Comparison of ENCODE assay signal across 8 mouse cellular contexts in genomic region chr9:35282006-35282850, GRCm38 (mm10). TPM values are rescaled to one million over a fixed set of nuclear protein-coding genes. Genes with fewer than 3 reads are reported as not detected.
DNase-seq lines count a peak whose midpoint lies in the region; ATAC-seq lines count a peak whose summit lies in the region.

No protein-coding gene starts in this region.

- intact Hi-C loops in gastrocnemius, postnatal 36 days (cut with DNase I): no loop called here

- DNase-seq in gastrocnemius, adult 18-20 months (ENCODE audit: low spot score): peak; percentile 61
- DNase-seq in gastrocnemius, postnatal 36 days: no peak
- DNase-seq in MEL-GATA-1-ER (ENCODE audit: extremely low read depth, low read depth): peak; percentile 54
- peak; percentile 65 for DNase-seq in cerebellum, adult 9-11 months
- peak; percentile 36 to 60 for DNase-seq in frontal cortex, postnatal 25 days (ENCODE audit: low spot score in 2 of 2)
- peak; percentile 57 for DNase-seq in kidney, adult 18-20 months
- DNase-seq in lung, adult 18-20 months: peak; percentile 27 to 48

- ATAC-seq in neutrophil, adult 5-6 weeks (ENCODE audit: extremely low read depth, insufficient number of reproducible peaks, low FRiP score, poor library complexity, severe bottlenecking): peak; percentile 76; the same call in 1 of the 2 replicates

RNA-seq across cellular contexts. Expression of gene Rpusd4, which starts 14.6 kb away (rescaled TPM):
- 1 to 10 TPM; 7.0 TPM for total RNA-seq in gastrocnemius, adult 18-20 months (2021)
- total RNA-seq in gastrocnemius, postnatal 36 days (2021): 1 to 10 TPM; 6.7 to 7.4 TPM
- total RNA-seq in neutrophil, adult 5-6 weeks (2017): 17.8 and 21.1 TPM in 2 replicates

RNA-seq across cellular contexts. Expression of gene Fam118b, which starts 14.6 kb away (rescaled TPM):
- 10 to 100 TPM; 22.6 to 28.3 TPM for total RNA-seq in gastrocnemius, adult 18-20 months (2021)
- 10 to 100 TPM; 21.6 to 23.6 TPM for total RNA-seq in gastrocnemius, postnatal 36 days (2021)
- total RNA-seq in neutrophil, adult 5-6 weeks (2017): 18.7 and 20.9 TPM in 2 replicates

Comparison
In these comparisons a context has a peak if more than half of its experiments do, and no peak if none do; other contexts are left out.
1. DNase-seq: peak in gastrocnemius, adult 18-20 months (single experiment), MEL-GATA-1-ER (single experiment), cerebellum, adult 9-11 months (single experiment), frontal cortex, postnatal 25 days (2 of 2), kidney, adult 18-20 months (single experiment) and lung, adult 18-20 months (2 of 2); none in gastrocnemius, postnatal 36 days (0 of 2).